Comparison of ENCODE assay signal across 23 mouse cellular contexts in the genomic region with DNA sequence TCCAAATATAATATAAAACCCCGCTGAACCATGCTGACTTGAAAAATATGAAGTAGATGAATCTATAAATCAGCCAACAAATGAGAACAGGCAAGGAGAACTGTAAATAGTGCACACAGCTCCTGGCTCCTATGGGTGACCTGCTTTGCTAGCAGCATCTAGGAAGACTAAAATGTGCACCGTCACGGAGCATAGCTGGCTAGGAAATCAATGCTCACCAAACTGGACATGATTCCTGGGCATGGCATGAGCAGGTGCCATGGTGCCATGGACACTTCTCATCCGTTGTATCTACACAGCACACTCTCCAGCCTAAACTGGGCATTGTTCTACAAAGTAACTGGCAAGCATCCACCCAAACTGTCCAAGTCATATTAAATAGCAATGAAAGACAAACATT.
"Had no signal": no experiment of that assay in that cellular context is flagged by ENCODE, and none has a peak within 500 bp of the region (broad histone marks: within the 10 kb centered on the region; RNA-seq: fewer than 3 reads in every experiment).

No protein-coding gene starts in this region.

- H3K9ac ChIP-seq: heart, embryonic 15.5 days; hindbrain, embryonic 12.5 days; hindbrain, embryonic 14.5 days; kidney, embryonic 15.5 days; limb, embryonic 13.5 days; limb, embryonic 15.5 days; liver, embryonic 12.5 days had no signal

- ATAC-seq: intestine, embryonic 16.5 days; liver, embryonic 12.5 days had no signal

- H3K27me3 ChIP-seq: heart, embryonic 13.5 days; heart, embryonic 15.5 days; hindbrain, embryonic 12.5 days; kidney, embryonic 15.5 days; limb, embryonic 15.5 days; liver, embryonic 12.5 days had no signal

- H3K4me3 ChIP-seq: heart, adult 2 months; heart, embryonic 13.5 days; heart, embryonic 15.5 days; hindbrain, embryonic 12.5 days; kidney, embryonic 15.5 days; limb, embryonic 13.5 days; limb, embryonic 15.5 days; liver, embryonic 12.5 days had no signal

- H3K27ac ChIP-seq: heart, adult 2 months; heart, embryonic 15.5 days; hindbrain, embryonic 12.5 days; hindbrain, embryonic 14.5 days; kidney, embryonic 15.5 days; kidney, postnatal 0 days; limb, embryonic 13.5 days; limb, embryonic 15.5 days; liver, embryonic 12.5 days had no signal

- H3K4me2 ChIP-seq: heart, embryonic 11.5 days; heart, embryonic 13.5 days; heart, embryonic 15.5 days; hindbrain, embryonic 12.5 days; hindbrain, embryonic 14.5 days; kidney, embryonic 15.5 days; limb, embryonic 13.5 days; limb, embryonic 15.5 days; liver, embryonic 12.5 days had no signal

- H3K4me1 ChIP-seq: hindbrain, embryonic 12.5 days; kidney, embryonic 15.5 days; liver, embryonic 12.5 days had no signal

- H3K9me3 ChIP-seq: heart, embryonic 15.5 days; hindbrain, embryonic 12.5 days; kidney, embryonic 15.5 days; limb, embryonic 13.5 days; limb, embryonic 15.5 days; liver, embryonic 12.5 days had no signal

- H3K36me3 ChIP-seq: heart, embryonic 13.5 days; heart, embryonic 15.5 days; hindbrain, embryonic 12.5 days; kidney, embryonic 15.5 days; limb, embryonic 13.5 days; limb, embryonic 15.5 days; liver, embryonic 12.5 days had no signal

- DNase-seq: gastrocnemius, postnatal 14 days; gastrocnemius, postnatal 36 days; heart, adult 11 months; heart, adult 2 months; heart, postnatal 36 days; kidney, adult 11 months; kidney, adult 2 months; kidney, adult 9 months; kidney, postnatal 14 days; kidney, postnatal 36 days; layer of hippocampus, adult 9-11 months; layer of hippocampus, postnatal 36 days had no signal
